Mouse (Mus musculus) kidney, adult 2 months (tissue): ENCODE data around the gene Fkbp5.

Experiments used
- CTCF ChIP-seq: fragments of 200-500 bp; conservative IDR thresholded peaks from 2 replicates; pipeline ENCODE4 v1.5.1; 2011; ENCODE audit warnings: low read depth, mild to moderate bottlenecking, control low read depth, low read length, moderate library complexity, mixed read lengths; ENCODE audit not compliant: insufficient read depth, insufficient read length
- POLR2A ChIP-seq: fragments of 200-500 bp; IDR thresholded peaks from one replicate; pipeline ENCODE4 v1.6.1; 2011; ENCODE audit warnings: low read depth, low read length, control low read depth

DNA sequence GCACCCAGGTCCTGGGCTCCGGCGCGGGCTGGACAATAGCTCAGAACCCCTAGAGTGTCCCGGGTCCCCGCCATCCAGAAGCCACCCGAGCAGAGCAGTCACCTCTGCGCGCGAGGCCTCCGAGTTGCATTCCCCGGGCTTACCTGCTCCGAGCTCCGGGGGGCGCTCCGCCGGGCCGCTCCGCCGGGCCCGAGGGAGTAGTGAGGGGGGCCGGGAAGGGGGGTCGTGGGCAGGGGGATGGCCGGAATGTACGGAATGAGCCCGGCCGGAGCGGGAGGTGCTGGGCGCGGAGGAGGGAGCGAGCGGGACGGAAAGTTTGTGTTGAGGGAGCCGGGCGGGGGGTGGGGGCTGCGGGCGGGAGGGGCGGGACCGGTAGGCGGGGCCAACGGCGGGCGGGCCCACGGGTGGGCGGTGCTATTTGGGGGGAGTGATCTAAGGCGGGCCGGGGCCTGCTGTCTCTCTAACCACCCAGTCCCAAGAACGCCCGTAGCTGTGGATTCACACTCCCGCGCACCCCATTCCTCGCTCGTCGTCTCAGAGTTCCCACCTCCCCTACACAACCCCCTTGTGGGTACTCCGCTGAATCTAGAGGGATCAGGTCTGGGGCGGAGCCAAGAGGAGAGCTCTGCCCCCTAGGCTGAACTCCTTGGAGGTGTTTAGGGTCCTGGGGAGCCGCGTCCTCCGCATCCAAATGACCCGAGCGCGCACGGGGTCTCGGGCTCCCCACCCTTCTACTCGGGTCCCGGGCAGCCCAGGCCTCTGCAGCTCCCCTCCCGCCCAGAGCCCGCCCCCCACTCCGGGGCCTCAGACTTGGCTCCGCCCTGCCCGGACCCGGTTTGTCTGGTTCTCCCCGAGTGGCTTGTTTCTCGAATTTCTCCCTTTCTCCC, 166.6 kb downstream of the Fkbp5 start, which contains the start of gene Tead3:
- TF ChIP-seq CTCF = no peak
- TF ChIP-seq POLR2A = peak; percentile 43
